Mouse (Mus musculus) macrophage (primary cell): Measurements from ENCODE around the gene Glt1d1. TPM values are rescaled to one million over a fixed set of nuclear protein-coding genes. Genes with fewer than 3 reads are reported as not detected.

Experiments used
- H3K27ac ChIP-seq: fragments of 350-480 bp; formaldehyde crosslinking; 2 replicates; pipeline ENCODE4 v1.9.0; 2021
- H3K36me3 ChIP-seq: fragments of 350-480 bp; formaldehyde crosslinking; 2 replicates; pipeline ENCODE4 v1.9.0; 2021; ENCODE audit errors: inconsistent target
- H3K4me3 ChIP-seq: fragments of 350-480 bp; formaldehyde crosslinking; 2 replicates; pipeline ENCODE4 v1.9.0; 2021; ENCODE audit errors: inconsistent target
- H3K79me2 ChIP-seq: fragments of 350-480 bp; formaldehyde crosslinking; 2 replicates; pipeline ENCODE4 v1.9.0; 2021; ENCODE audit errors: inconsistent target
- WGBS: methylation state at CpG from one replicate; pipeline ENCODE4 v1.1.7; 2026; ENCODE audit warnings: inconsistent platforms; ENCODE audit not compliant: missing documents; 5-methylcytosine and 5-hydroxymethylcytosine counted together
- polyA plus RNA-seq: library from polyadenylated mRNA; stranded (reverse); fragments of 250-400 nt; gene quantifications from 3 replicates; pipeline ENCODE4 v1.2.4, GENCODE M21; 2018; ENCODE audit warnings: inconsistent platforms

Gene Glt1d1
- polyA plus RNA-seq, 1 experiment from 2014 or later, result 0.09 TPM

- no peak overlapping the region for H3K4me3 ChIP-seq
Observed at GRCm38 (mm10) chr5:127756011-127756410, 123.9 kb downstream of the Glt1d1 start.

GRCm38 (mm10) chr5:127756671-127757423, 124.8 kb downstream of the Glt1d1 start:
- Histone ChIP-seq H3K79me2 (no peaks in the 10 kb centered on the region), H3K27ac (no peak overlapping the region), H3K36me3 (no peaks in the 10 kb centered on the region), H3K4me3 (no peak overlapping the region)
- WGBS, result 85% methylated on average over 4 of the region's 4 CpGs

More at GRCm38 (mm10) chr5:127756011-127756410, 123.9 kb downstream of the Glt1d1 start:
- no peaks in the 10 kb centered on the region for H3K79me2 ChIP-seq
- H3K36me3 ChIP-seq, result no peaks in the 10 kb centered on the region
- WGBS, result 95% methylated on average over 3 of the region's 3 CpGs
- H3K27ac ChIP-seq, result no peak overlapping the region

- Histone ChIP-seq H3K4me3 (no peak overlapping the region), H3K36me3 (no peaks in the 10 kb centered on the region), H3K27ac (no peak overlapping the region), H3K79me2 (no peaks in the 10 kb centered on the region)
- 78% methylated on average over 4 of the region's 4 CpGs for WGBS
Observed at GRCm38 (mm10) chr5:127758576-127758975, 126.5 kb downstream of the Glt1d1 start.

Other genes starting within 250 kb of the Glt1d1 start
- gene Slc15a4, start 635 bp downstream of the Glt1d1 start, polyA plus RNA-seq, result 32.6 to 331 TPM (median 56.6 TPM) in 3 replicates